Mouse (Mus musculus) C2C12 (cell line): ENCODE measurements around the gene Lrmda.

Experiments
- CEBPB ChIP-seq: IDR thresholded peaks from one replicate; pipeline ENCODE4 v1.6.1; 2011; ENCODE audit warnings: low read depth, mild to moderate bottlenecking, control low read depth, moderate library complexity
- CTCF ChIP-seq: IDR thresholded peaks from one replicate; pipeline ENCODE4 v1.5.1; 2011; ENCODE audit not compliant: control insufficient read depth, insufficient read depth, insufficient read length
- MAX ChIP-seq: IDR thresholded peaks from one replicate; pipeline ENCODE4 v1.6.1; 2011; ENCODE audit warnings: mild to moderate bottlenecking, control low read depth
- MYOD1 ChIP-seq: IDR thresholded peaks from one replicate; pipeline ENCODE4 v1.6.1; 2011; ENCODE audit warnings: low read depth; ENCODE audit not compliant: control insufficient read depth, insufficient read length
- MYOG ChIP-seq: IDR thresholded peaks from one replicate; pipeline ENCODE4 v1.6.1; 2011; ENCODE audit not compliant: control insufficient read depth, insufficient read length; ENCODE audit errors: extremely low read depth
- USF1 ChIP-seq: IDR thresholded peaks from one replicate; pipeline ENCODE4 v1.6.1; 2011; ENCODE audit warnings: low read depth, mild to moderate bottlenecking, control low read depth, moderate library complexity

DNA sequence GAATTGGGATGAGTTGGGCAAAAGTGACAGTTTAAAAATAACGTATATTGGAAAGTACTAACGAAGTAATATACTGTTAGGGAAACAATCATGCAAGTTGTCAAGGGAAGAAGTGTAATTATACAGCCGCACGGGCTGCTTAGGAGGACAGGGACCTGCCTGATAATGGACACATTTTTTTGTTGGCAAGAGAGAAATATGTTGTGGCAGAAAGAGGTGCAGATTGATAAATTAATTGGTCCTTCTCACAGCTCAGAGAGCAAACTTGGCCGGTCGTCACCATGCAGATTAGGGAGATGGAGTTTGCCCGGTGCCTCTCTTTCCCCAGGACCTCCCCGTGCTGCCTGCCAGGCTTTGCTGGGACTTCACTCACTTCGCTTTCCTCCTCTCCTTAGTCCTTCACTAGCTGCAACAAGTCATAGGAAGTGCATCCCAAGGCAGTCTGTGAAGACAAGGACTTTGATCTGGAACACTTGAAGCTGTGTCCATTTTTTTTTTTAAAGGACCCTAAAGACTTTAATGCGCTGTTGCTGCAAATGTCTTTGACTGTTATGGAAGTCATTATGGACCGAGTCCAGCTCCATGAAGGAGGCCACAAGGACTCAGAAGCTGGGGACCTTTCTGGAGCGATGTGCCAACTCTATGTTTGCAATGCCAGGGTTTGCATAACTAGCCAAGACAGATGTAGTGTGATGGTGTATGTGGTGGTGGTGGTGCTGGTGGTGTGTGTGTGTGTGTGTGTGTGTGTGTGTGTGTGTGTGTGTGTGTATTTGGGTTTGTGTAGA is 179.3 kb downstream of the Lrmda start:
- TF ChIP-seq CTCF (no peak), MYOG (no peak), MAX (no peak), CEBPB (no peak), MYOD1 (no peak), USF1 (no peak)
